Comparison of ENCODE assay signal across 18 mouse cellular contexts in genomic region chr1:70165343-70166158, GRCm38 (mm10).
DNase-seq lines count a peak whose midpoint lies in the region; ATAC-seq and TF ChIP-seq lines count a peak whose summit lies in the region.
"Had no signal": no experiment of that assay in that cellular context is flagged by ENCODE, and none has a peak within 500 bp of the region (broad histone marks: within the 10 kb centered on the region; RNA-seq: fewer than 3 reads in every experiment).

No protein-coding gene starts in this region.

- H3K4me3 ChIP-seq in lung, embryonic 14.5 days (ENCODE audit: low read depth, low read length), result no peak overlapping the region
- H3K4me3 ChIP-seq: heart, embryonic 10.5 days; hindbrain, embryonic 15.5 days; limb, embryonic 13.5 days; midbrain, embryonic 12.5 days had no signal

- WGBS in lung, embryonic 14.5 days, result 37% methylated on average over 3 of the region's 3 CpGs

- ATAC-seq in lung, embryonic 14.5 days (ENCODE audit: insufficient read depth), result 0 out of 2 replicates have a peak, but pooled peaks have one; percentile 24

- no peak overlapping the region for H3K9ac ChIP-seq in lung, embryonic 14.5 days
- H3K9ac ChIP-seq: hindbrain, embryonic 15.5 days; limb, embryonic 13.5 days; liver, embryonic 14.5 days; midbrain, embryonic 12.5 days had no signal

- no peak overlapping the region for H3K27ac ChIP-seq in lung, embryonic 14.5 days (ENCODE audit: low read depth)
- H3K27ac ChIP-seq: heart, embryonic 10.5 days; hindbrain, embryonic 15.5 days; kidney, postnatal 0 days; limb, embryonic 13.5 days; liver, embryonic 14.5 days; midbrain, embryonic 12.5 days had no signal

- no peaks in the 10 kb centered on the region for H3K9me3 ChIP-seq in lung, embryonic 14.5 days (ENCODE audit: low read depth, low read length)
- H3K9me3 ChIP-seq: heart, embryonic 10.5 days; hindbrain, embryonic 15.5 days; limb, embryonic 13.5 days had no signal

- intact Hi-C loops in left cerebral cortex, postnatal 10 days (cut with DNase I), result no loop called here

- DNase-seq in cerebellum, postnatal 14 days, result peak; percentile 7
- DNase-seq in cerebellum, adult 11-12 months, result no peak
- peak; percentile 50 for DNase-seq in lung, embryonic 14.5 days
- no peak for DNase-seq in lung, postnatal 36 days
- peak; percentile 92 for DNase-seq in Muller cell, postnatal 12 days (ENCODE audit: inconsistent ontology term)
- peak; percentile 9 to 27 for DNase-seq in adrenal gland, postnatal 36 days
- no peak for DNase-seq in left cerebral cortex, postnatal 10 days (ENCODE audit: extremely low spot score in 1 of 2, low spot score in 2 of 2)
- DNase-seq: cerebellum, postnatal 36 days; gastrocnemius, postnatal 14 days; heart, postnatal 10 days; kidney, adult 11 months; right cerebral cortex, postnatal 25 days had no signal

- no peaks in the 10 kb centered on the region for H3K4me1 ChIP-seq in lung, embryonic 14.5 days (ENCODE audit: insufficient read depth)
- H3K4me1 ChIP-seq: heart, embryonic 10.5 days; hindbrain, embryonic 15.5 days; limb, embryonic 13.5 days; midbrain, embryonic 12.5 days had no signal

- no peak for TF ChIP-seq CTCF in lung, embryonic 14.5 days (IDR thresholded peaks at IDR 0.05; ENCODE audit: low read depth)

- no peaks in the 10 kb centered on the region for H3K36me3 ChIP-seq in lung, embryonic 14.5 days (ENCODE audit: insufficient read depth)
- H3K36me3 ChIP-seq: heart, embryonic 10.5 days; hindbrain, embryonic 15.5 days; limb, embryonic 13.5 days; midbrain, embryonic 12.5 days had no signal

- no peak overlapping the region for H3K4me2 ChIP-seq in lung, embryonic 14.5 days
- H3K4me2 ChIP-seq: hindbrain, embryonic 15.5 days; limb, embryonic 13.5 days; midbrain, embryonic 12.5 days had no signal

- no peaks in the 10 kb centered on the region for H3K27me3 ChIP-seq in lung, embryonic 14.5 days (ENCODE audit: insufficient read depth, low read length)
- H3K27me3 ChIP-seq: hindbrain, embryonic 15.5 days; limb, embryonic 13.5 days; midbrain, embryonic 12.5 days had no signal

Comparison
In these comparisons a context has a peak if more than half of its experiments do, and no peak if none do; other contexts are left out.
1. DNase-seq: peak in cerebellum, postnatal 14 days (2 of 2), lung, embryonic 14.5 days (single experiment), Muller cell, postnatal 12 days (single experiment) and adrenal gland, postnatal 36 days (2 of 2); none in cerebellum, adult 11-12 months (single experiment), lung, postnatal 36 days (single experiment) and left cerebral cortex, postnatal 10 days (0 of 2).